Mouse (Mus musculus): ENCODE data around the gene Llgl1. TPM values are rescaled to one million over a fixed set of nuclear protein-coding genes. Genes with fewer than 3 reads are reported as not detected.

Llgl1 gene
- polyA plus RNA-seq, 1 experiment from 2014 or later: 11.2 TPM

- DNase-seq (no peak), ATAC-seq (ENCODE audit: low read depth) (no peak)
- Histone ChIP-seq H3K27me3 (no peaks in the 10 kb centered on the region), H3K27ac (no peak overlapping the region), H3K4me3 (replicated peaks) (no peak overlapping the region), H3K4me1 (replicated peaks) (peaks cover 1% of the 10 kb centered on the region), H3K4me2 (no peak overlapping the region), H3K9me3 (replicated peaks) (no peaks in the 10 kb centered on the region), H3K36me3 (peaks cover 59% of the 10 kb centered on the region), H3K9ac (no peak overlapping the region)
- WGBS (ENCODE audit: insufficient replicate concordance): 69% methylated on average over 3 of the region's 3 CpGs
Observed at GRCm38 (mm10) chr11:60761681-60762080, 62.2 kb downstream of the Llgl1 start.

Small RNAs within 50 kb of the gene (microRNA-seq; reads per million reads assigned to microRNA genes)
- 5.0 reads per million, percentile 11 among the genes with 10 or more reads in this experiment for gene Mir5100

Other genes starting within 250 kb of the Llgl1 start
- 47.6 and 52.3 TPM in 2 replicates for gene Drg2, start 245.1 kb upstream of the Llgl1 start, polyA plus RNA-seq (2015; fragmentation: Nextera tagmentation; extraction: Ambion mirVana)
- 0.16 and 0.21 TPM in 2 replicates for gene Myo15, start 230.4 kb upstream of the Llgl1 start, polyA plus RNA-seq (2015; fragmentation: Nextera tagmentation; extraction: Ambion mirVana)
- 23.6 and 25.1 TPM in 2 replicates for gene Alkbh5, start 163.3 kb upstream of the Llgl1 start, polyA plus RNA-seq (2015; fragmentation: Nextera tagmentation; extraction: Ambion mirVana)
- 25.2 and 28.7 TPM in 2 replicates for gene Flii, start 27.5 kb downstream of the Llgl1 start, polyA plus RNA-seq (2015; fragmentation: Nextera tagmentation; extraction: Ambion mirVana)
- gene Mief2, start 28.7 kb downstream of the Llgl1 start, polyA plus RNA-seq (2015; fragmentation: Nextera tagmentation; extraction: Ambion mirVana): 3.0 and 3.6 TPM in 2 replicates
- gene Top3a, start 77.6 kb downstream of the Llgl1 start, polyA plus RNA-seq (2015; fragmentation: Nextera tagmentation; extraction: Ambion mirVana): 6.7 and 8.5 TPM in 2 replicates
- gene Smcr8, start 77.8 kb downstream of the Llgl1 start, polyA plus RNA-seq (2015; fragmentation: Nextera tagmentation; extraction: Ambion mirVana): 2.2 and 3.2 TPM in 2 replicates
- gene Shmt1, start 112.0 kb downstream of the Llgl1 start, polyA plus RNA-seq (2015; fragmentation: Nextera tagmentation; extraction: Ambion mirVana): 50.1 and 54.2 TPM in 2 replicates
- 25.5 and 28.9 TPM in 2 replicates for gene Dhrs7b, start 130.9 kb downstream of the Llgl1 start, polyA plus RNA-seq (2015; fragmentation: Nextera tagmentation; extraction: Ambion mirVana)
- gene Tmem11, start 179.5 kb downstream of the Llgl1 start, polyA plus RNA-seq (2015; fragmentation: Nextera tagmentation; extraction: Ambion mirVana): 33.1 and 33.3 TPM in 2 replicates
- 8.6 and 10.5 TPM in 2 replicates for gene Natd1, start 215.0 kb downstream of the Llgl1 start, polyA plus RNA-seq (2015; fragmentation: Nextera tagmentation; extraction: Ambion mirVana)
- 157 and 164 TPM in 2 replicates for gene Map2k3, start 232.3 kb downstream of the Llgl1 start, polyA plus RNA-seq (2015; fragmentation: Nextera tagmentation; extraction: Ambion mirVana)

All from liver, embryonic 13.5 days (tissue).